Mouse (Mus musculus) olfactory bulb, adult 2 months (tissue): ENCODE measurements around the gene Znfx1.

Source experiments
- CTCF ChIP-seq: fragments of 200-500 bp; IDR thresholded peaks from 2 replicates; pipeline ENCODE4 v1.5.1; 2012; ENCODE audit warnings: low read depth, mild to moderate bottlenecking, low read length, moderate library complexity; ENCODE audit not compliant: insufficient read depth
- POLR2A ChIP-seq: fragments of 200-500 bp; IDR thresholded peaks from 2 replicates; pipeline ENCODE4 v1.6.1; 2012; ENCODE audit warnings: mild to moderate bottlenecking, low read depth, low read length, moderate library complexity; ENCODE audit not compliant: insufficient read depth

DNA sequence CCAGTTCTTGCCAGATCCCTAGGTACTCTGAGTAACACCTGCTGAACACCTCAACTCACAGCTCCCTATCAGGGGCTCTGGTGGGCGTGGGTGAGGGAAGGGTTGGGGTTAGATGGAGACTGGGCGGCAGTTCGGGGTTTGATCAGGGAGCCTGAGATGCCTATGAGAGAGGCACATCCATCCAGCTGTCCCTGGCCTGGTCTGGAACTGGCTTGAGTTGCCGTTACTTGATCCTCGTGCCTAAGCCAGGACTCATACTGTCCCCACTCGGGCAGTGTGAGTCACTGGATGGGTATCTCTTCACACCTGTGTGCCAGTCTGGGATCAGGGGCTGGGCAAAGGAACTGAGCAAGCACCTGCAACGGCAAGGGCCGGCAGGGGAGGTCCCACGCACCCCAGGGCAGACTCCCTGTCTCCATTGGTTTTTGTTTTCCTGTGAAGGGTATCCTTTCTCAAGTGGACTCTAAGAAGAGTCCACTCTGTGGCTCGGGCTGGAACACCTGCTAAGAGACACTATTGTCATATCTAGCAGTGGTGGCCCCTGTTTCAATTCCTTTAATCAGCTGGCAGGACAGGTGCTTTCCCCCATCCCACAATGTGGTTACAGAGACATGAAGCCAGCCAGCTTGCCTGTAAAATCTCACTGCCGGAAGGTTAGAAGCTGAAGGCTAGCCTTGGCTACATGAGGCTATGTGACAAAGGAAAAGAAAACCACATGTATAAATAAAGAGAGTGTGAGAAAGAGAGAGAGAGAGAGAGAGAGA is 14.6 kb upstream of the Znfx1 start:
- no peak for TF ChIP-seq POLR2A
- no peak for TF ChIP-seq CTCF
